Mouse (Mus musculus): ENCODE results near the gene Calr3. TPM values are rescaled to one million over a fixed set of nuclear protein-coding genes. Genes with fewer than 3 reads are reported as not detected.

Gene Calr3
- 0.42 and 0.43 TPM in 2 replicates for polyA plus RNA-seq (2012; rRNA removed)

DNA sequence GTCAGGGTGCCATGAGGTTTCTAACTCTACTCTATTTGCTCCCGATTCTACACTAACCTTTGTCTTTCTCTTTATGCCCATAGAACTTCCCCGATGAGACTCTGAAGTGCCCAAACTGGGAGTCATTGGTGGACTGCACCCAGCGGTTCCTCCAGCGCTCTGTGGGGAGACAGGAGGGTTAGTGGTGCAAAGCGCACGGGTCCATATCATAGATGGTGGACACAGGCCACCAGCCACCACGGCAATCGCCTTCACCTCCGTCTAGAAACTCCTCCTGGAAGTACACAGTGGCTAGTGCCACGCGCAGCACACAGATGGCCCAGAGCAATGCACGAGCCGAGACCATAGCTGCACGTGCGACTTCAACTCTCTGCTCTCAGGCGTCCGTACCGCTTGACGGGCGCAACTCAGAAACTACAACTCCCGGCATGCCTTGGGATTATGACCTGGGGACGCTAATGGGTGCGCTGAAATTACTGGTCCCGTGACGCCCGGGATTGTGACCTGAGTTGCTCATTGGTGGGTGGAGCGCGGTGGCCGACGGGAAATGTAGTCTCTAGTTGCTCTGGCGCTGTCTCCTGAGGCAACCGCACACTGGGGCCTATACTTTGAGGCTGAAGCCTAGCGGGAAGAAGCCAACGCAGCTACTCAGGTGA lies at the start of gene Calr3, which contains the start of gene 1700030K09Rik:
TSS of gene Calr3 (minus strand) at position 533 of the 656 bp plus-strand sequence.
TSS of gene 1700030K09Rik (plus strand) at position 543 of the 656 bp plus-strand sequence.
- TF ChIP-seq POLR2A (IDR thresholded peaks at IDR 0.05; ENCODE audit: borderline replicate concordance, extremely low read depth, insufficient read depth, insufficient read length, poor library complexity, severe bottlenecking) (peak; percentile 22; the same call in 1 of the 2 replicates), CTCF (IDR thresholded peaks at IDR 0.05; ENCODE audit: borderline replicate concordance, extremely low read depth, insufficient read depth, insufficient read length) (no peak)

DNA sequence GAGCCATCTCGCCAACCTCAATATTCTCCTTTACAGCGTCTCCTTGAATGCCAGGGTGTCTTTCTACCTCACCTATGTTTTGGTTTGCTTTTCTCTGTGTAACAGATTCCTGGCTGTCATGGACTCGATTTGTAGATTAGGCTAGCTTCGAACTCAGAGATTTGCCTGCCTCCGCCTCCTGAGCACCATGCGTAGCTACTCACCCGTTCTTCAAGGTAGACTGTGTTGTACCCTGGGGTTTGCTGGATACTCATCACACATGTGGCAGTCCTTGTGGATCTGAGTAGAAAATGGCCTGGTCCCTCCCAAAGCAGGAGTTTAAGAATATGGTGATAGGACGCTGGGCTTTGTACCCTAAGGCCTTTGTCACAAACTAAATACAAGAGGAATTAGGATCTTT lies 49.7 kb upstream of the Calr3 start:
- no peak for DNase-seq (ENCODE audit: low read depth)
- no peak for TF ChIP-seq CTCF (IDR thresholded peaks at IDR 0.05; ENCODE audit: borderline replicate concordance, extremely low read depth, insufficient read depth, insufficient read length)
- TF ChIP-seq POLR2A (IDR thresholded peaks at IDR 0.05; ENCODE audit: borderline replicate concordance, extremely low read depth, insufficient read depth, insufficient read length, poor library complexity, severe bottlenecking), result no peak

More for the DNA sequence above, at the start of gene Calr3, which contains the start of gene 1700030K09Rik:
- peak; percentile 100 for DNase-seq (ENCODE audit: low read depth)

DNA sequence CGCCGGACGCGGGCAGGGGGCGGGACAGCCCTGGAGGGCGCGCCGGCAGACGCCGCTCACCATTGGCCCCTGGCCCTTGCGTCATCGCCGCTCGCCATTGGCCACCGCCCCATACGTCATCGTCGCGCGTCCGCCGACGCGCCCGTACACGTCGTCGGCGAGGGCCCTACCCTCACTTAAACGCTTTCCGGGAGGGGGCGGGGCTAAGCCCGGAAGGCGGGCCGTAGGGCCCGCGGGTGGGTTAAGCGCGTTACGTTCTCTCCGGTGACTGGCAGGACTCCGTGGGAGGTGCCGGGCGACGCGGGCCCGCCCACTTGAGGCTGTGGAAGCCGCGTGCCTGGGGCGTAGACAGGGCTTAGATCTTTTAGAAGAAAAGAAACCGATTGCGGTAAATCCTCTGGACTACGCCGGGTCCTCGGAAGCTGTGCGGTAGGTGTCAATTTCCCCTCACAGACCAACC lies 49.0 kb upstream of the Calr3 start:
- peak; percentile 99 for DNase-seq (ENCODE audit: low read depth)
- TF ChIP-seq CTCF (IDR thresholded peaks at IDR 0.05; ENCODE audit: borderline replicate concordance, extremely low read depth, insufficient read depth, insufficient read length), result no peak
- peak; percentile 55; the same call in 1 of the 2 replicates for TF ChIP-seq POLR2A (IDR thresholded peaks at IDR 0.05; ENCODE audit: borderline replicate concordance, extremely low read depth, insufficient read depth, insufficient read length, poor library complexity, severe bottlenecking)

DNA sequence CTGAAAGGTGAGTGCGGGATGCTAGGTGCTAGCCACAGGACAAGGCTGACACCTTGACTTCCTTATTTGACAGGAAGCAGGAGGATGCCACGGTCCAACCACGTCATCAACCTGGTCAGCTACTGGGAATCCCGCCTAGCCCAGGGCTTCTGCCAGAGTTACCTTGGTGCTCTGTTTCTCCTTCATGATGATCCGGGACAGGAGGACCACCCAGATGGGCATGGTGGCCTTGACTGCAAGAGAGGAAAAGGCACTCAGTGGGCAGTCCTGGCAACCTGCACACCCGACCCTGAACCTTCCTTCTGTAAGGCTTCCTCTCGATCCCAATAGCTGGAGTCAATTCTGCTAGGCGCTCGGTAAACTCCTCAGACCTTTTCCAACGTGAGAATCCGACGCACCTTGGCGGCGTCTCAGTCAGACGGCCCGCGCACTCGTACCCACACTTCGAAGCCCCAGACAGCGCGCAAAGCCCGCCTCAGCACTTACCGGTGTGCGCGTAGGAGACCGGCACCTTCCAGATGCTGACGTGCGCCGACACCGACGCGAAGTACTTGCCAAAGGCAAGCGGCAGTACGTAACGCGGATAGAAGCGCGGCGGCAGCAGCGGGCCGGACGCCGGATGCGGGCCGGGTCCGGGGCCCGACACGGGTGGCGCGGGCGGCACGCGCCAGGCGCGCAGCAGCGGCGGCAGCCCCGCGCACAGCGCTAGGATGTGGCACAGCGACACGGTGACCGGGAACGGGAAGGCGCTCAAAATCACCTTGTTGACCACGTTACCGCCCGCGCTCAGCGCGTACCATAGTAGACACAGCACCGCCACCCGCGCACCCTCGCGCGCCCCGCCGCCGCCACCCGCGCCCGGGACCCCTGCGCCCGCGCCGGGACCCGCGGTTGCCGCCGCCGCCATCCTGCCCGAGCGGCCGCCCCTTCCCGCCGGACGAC lies 48.3 kb upstream of the Calr3 start, which contains the start of gene Slc35e1:
TSS of gene Slc35e1 (minus strand) at position 935 of the 942 bp plus-strand sequence.
- TF ChIP-seq CTCF (IDR thresholded peaks at IDR 0.05; ENCODE audit: borderline replicate concordance, extremely low read depth, insufficient read depth, insufficient read length) (no peak), POLR2A (IDR thresholded peaks at IDR 0.05; ENCODE audit: borderline replicate concordance, extremely low read depth, insufficient read depth, insufficient read length, poor library complexity, severe bottlenecking) (no peak)
- peak; percentile 52 for DNase-seq (ENCODE audit: low read depth)

DNA sequence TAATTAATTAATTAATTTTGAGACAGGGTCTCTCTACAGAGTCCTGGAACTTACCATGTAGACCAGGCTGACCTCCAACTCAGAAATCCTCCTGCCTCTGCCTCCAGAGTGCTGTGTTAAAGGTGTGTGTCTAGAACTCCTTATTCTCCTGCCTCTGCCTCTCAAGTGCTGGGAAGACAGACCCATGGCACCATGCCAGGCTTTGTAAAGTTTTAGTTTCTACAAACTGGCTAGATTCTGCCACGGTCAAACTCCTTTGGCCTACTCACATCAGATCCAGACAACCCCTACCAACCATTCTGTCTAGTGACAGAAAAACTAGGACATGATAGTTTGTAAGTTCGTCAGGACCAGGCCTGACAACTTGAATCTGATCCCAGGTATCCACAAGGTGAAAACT lies 47.3 kb upstream of the Calr3 start:
- no peak for DNase-seq (ENCODE audit: low read depth)
- TF ChIP-seq POLR2A (IDR thresholded peaks at IDR 0.05; ENCODE audit: borderline replicate concordance, extremely low read depth, insufficient read depth, insufficient read length, poor library complexity, severe bottlenecking), result no peak
- no peak for TF ChIP-seq CTCF (IDR thresholded peaks at IDR 0.05; ENCODE audit: borderline replicate concordance, extremely low read depth, insufficient read depth, insufficient read length)

DNA sequence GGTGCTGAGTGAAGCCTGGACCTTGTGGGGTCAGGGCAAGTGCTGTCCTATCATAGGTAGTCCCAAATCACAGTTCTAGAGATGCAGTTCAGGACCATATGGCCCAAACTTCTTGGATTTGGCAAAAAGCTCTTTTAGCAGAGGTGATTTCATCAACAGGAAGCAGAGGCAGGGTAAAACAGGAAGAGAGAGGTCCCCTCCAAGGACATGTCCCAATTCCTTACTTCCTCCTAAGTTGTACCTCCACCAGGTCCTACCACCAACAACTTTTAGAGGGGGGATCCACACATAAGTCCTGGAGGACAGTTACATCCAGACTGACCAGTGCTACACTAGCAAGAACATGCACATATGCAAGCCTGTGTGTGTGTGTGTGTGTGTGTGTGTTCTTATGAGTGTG lies 43.3 kb upstream of the Calr3 start:
- DNase-seq (ENCODE audit: low read depth), result no peak
- no peak for TF ChIP-seq POLR2A (IDR thresholded peaks at IDR 0.05; ENCODE audit: borderline replicate concordance, extremely low read depth, insufficient read depth, insufficient read length, poor library complexity, severe bottlenecking)
- TF ChIP-seq CTCF (IDR thresholded peaks at IDR 0.05; ENCODE audit: borderline replicate concordance, extremely low read depth, insufficient read depth, insufficient read length), result no peak

GRCm38 (mm10) chr8:72485456-72486199 lies 42.0 kb upstream of the Calr3 start:
- TF ChIP-seq POLR2A (IDR thresholded peaks at IDR 0.05; ENCODE audit: borderline replicate concordance, extremely low read depth, insufficient read depth, insufficient read length, poor library complexity, severe bottlenecking) (no peak), CTCF (IDR thresholded peaks at IDR 0.05; ENCODE audit: borderline replicate concordance, extremely low read depth, insufficient read depth, insufficient read length) (no peak)
- no peak for DNase-seq (ENCODE audit: low read depth)

DNA sequence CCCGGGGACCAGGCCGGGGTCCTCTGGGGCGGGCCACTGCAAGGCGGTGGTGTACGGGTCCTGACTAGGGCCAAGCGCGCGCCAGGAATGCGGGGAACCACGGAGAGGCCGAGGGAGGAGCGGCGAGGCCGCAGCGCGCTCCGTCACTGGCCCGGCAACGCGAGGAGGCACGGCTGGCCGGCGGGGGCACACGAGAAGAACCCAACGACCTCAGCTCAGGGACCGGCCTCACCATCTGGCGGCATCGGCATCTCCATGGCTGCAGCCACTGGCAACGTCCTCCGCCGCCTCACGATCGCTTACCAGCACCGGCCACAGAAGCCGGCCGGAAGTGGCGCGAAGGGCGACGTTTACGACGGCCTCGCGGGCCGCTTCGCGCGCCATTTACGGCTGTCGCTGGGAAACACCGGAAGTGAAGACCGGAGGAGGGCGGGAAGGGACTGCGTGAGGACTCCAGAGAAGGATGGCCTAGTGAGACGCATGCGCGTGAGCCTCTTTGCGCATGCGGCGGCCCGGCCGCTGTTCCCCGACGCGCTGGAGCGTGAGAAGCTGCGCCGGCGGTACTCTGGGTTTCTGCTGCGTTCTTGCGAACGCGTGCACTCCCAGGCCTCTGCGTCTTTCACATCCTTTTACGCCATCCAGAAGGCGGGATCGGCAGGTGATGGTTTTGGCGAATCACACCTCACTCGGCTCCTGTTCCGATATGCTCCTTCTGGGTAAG lies 31.3 kb upstream of the Calr3 start, which contains the start of gene Cherp:
TSS of gene Cherp (minus strand) at position 401 of the 721 bp plus-strand sequence.
- DNase-seq (ENCODE audit: low read depth), result peak; percentile 100
- TF ChIP-seq POLR2A (IDR thresholded peaks at IDR 0.05; ENCODE audit: borderline replicate concordance, extremely low read depth, insufficient read depth, insufficient read length, poor library complexity, severe bottlenecking) (peak; percentile 55), CTCF (IDR thresholded peaks at IDR 0.05; ENCODE audit: borderline replicate concordance, extremely low read depth, insufficient read depth, insufficient read length) (no peak)

- no peak for TF ChIP-seq CTCF (IDR thresholded peaks at IDR 0.05; ENCODE audit: borderline replicate concordance, extremely low read depth, insufficient read depth, insufficient read length)
- TF ChIP-seq POLR2A (IDR thresholded peaks at IDR 0.05; ENCODE audit: borderline replicate concordance, extremely low read depth, insufficient read depth, insufficient read length, poor library complexity, severe bottlenecking), result no peak
- DNase-seq (ENCODE audit: low read depth), result no peak
Measured at GRCm38 (mm10) chr8:72470684-72471083, 27.0 kb upstream of the Calr3 start.

- DNase-seq (ENCODE audit: low read depth), result no peak
- TF ChIP-seq CTCF (IDR thresholded peaks at IDR 0.05; ENCODE audit: borderline replicate concordance, extremely low read depth, insufficient read depth, insufficient read length) (no peak), POLR2A (IDR thresholded peaks at IDR 0.05; ENCODE audit: borderline replicate concordance, extremely low read depth, insufficient read depth, insufficient read length, poor library complexity, severe bottlenecking) (no peak)
Measured at GRCm38 (mm10) chr8:72469984-72470383, 26.3 kb upstream of the Calr3 start.

All from brain, embryonic 14.5 days (tissue).